Mouse (Mus musculus): ENCODE results near the gene Slc35a2.

- TF ChIP-seq JUND (conservative IDR thresholded peaks at IDR 0.05; ENCODE audit: low read depth, low read length) (no peak), POLR2A (IDR thresholded peaks at IDR 0.05; ENCODE audit: low read depth, low read length) (no peak), CTCF (conservative IDR thresholded peaks at IDR 0.05 in 1 of 2, IDR thresholded peaks at IDR 0.05 in 1 of 2; ENCODE audit: low read depth in 2 of 2, low read length in 2 of 2) (no peak), MAX (IDR thresholded peaks at IDR 0.05; ENCODE audit: low read length) (no peak), MEF2A (IDR thresholded peaks at IDR 0.05; ENCODE audit: borderline replicate concordance, low read depth, low read length) (peak; percentile 44; the same call in 1 of the 2 replicates), ZNF384 (IDR thresholded peaks at IDR 0.05; ENCODE audit: low read depth, low read length) (no peak), HCFC1 (IDR thresholded peaks at IDR 0.05; ENCODE audit: low read depth, low read length) (no peak), SMC3 (IDR thresholded peaks at IDR 0.05; ENCODE audit: low read depth, low read length) (no peak), KAT2A (IDR thresholded peaks at IDR 0.05; ENCODE audit: insufficient replicate concordance, low read length) (no peak), NRF1 (IDR thresholded peaks at IDR 0.05; ENCODE audit: low read depth, low read length) (no peak), USF1 (IDR thresholded peaks at IDR 0.05; ENCODE audit: low read depth, low read length) (no peak), MYC (IDR thresholded peaks at IDR 0.05; ENCODE audit: low read depth, low read length) (no peak)
These were observed 24.6 kb upstream of the Slc35a2 start for GRCm38 (mm10) chrX:7859191-7859753.
